Mouse (Mus musculus): ENCODE measurements around the gene Dmtf1. TPM values are rescaled to one million over a fixed set of nuclear protein-coding genes. Genes with fewer than 3 reads are reported as not detected.

Gene Dmtf1
- polyA plus RNA-seq, 1 experiment from 2014 or later = 58.2 TPM

GRCm38 (mm10) chr5:9140724-9141123 lies 20.9 kb downstream of the Dmtf1 start:
- DNase-seq (ENCODE audit: low spot score) = no peak
- Histone ChIP-seq H3K27me3 (ENCODE audit: low read depth, poor library complexity, severe bottlenecking) (no peaks in the 10 kb centered on the region), H3K4me1 (no peaks in the 10 kb centered on the region), H3K27ac (replicated peaks) (no peak overlapping the region), H3K36me3 (peaks cover 92% of the 10 kb centered on the region), H3K9me3 (replicated peaks) (no peaks in the 10 kb centered on the region), H3K4me3 (no peak overlapping the region)
- 96% methylated on average over 8 of the region's 8 CpGs for WGBS

DNA sequence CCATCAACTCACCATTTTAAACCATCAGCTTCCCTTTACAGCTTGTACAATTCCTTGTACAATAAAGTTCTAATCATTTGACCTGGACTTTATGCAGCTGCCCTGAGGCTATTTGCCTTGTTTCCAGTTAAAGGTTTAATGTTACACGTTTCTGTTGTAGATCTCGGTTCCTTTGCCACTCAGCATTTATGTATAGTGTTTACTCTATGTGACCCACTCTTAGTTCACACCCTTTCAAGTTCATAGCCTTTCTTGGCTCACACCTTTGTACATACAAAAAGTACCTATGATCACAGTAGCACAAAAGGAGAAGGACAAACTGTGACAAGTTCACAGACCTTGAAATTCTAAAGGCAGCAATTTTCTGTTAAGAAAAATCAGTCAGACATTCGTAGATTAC lies 26.0 kb downstream of the Dmtf1 start:
- no peaks in the 10 kb centered on the region for H3K27me3 ChIP-seq (ENCODE audit: low read depth, poor library complexity, severe bottlenecking)
- H3K9me3 ChIP-seq (replicated peaks) = no peaks in the 10 kb centered on the region
- WGBS = 85% methylated on average over 3 of the region's 3 CpGs
- H3K27ac ChIP-seq (replicated peaks) = no peak overlapping the region
- no peaks in the 10 kb centered on the region for H3K4me1 ChIP-seq
- peaks cover 74% of the 10 kb centered on the region for H3K36me3 ChIP-seq
- H3K4me3 ChIP-seq = no peak overlapping the region
- DNase-seq (ENCODE audit: low spot score) = no peak

- H3K4me1 ChIP-seq = no peaks in the 10 kb centered on the region
- no peaks in the 10 kb centered on the region for H3K9me3 ChIP-seq (replicated peaks)
- H3K27me3 ChIP-seq (ENCODE audit: low read depth, poor library complexity, severe bottlenecking) = no peaks in the 10 kb centered on the region
- WGBS = 91% methylated on average over 7 of the region's 7 CpGs
- no peak overlapping the region for H3K27ac ChIP-seq (replicated peaks)
- H3K4me3 ChIP-seq = no peak overlapping the region
- H3K36me3 ChIP-seq = peaks cover 75% of the 10 kb centered on the region
- DNase-seq (ENCODE audit: low spot score) = no peak
Measured at GRCm38 (mm10) chr5:9131786-9132185, 29.8 kb downstream of the Dmtf1 start.

DNA sequence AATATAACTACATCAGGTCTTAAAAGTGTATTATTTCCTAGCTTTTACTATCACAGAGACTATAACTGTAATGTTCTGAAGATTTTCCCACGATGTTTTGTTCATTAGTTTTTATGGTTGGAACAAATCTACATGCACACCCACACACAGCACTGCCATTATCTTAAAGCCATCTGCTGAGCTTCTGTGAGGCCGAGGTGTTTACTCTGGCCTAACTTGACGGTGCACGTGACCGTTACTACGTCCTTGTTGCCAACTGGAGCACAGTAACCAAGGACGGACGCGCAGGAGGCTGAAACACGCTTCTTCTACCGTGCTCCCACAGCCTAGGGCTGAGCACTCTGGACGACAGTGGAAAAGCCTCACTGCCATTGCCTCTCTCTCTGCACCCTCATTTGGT lies 33.0 kb downstream of the Dmtf1 start:
- no peak for DNase-seq (ENCODE audit: low spot score)
- 95% methylated on average over 12 of the region's 12 CpGs for whole genome bisulfite sequencing
- H3K27ac ChIP-seq (replicated peaks) = no peak overlapping the region
- peaks cover 81% of the 10 kb centered on the region for H3K36me3 ChIP-seq
- no peak overlapping the region for H3K4me3 ChIP-seq
- no peaks in the 10 kb centered on the region for H3K27me3 ChIP-seq (ENCODE audit: low read depth, poor library complexity, severe bottlenecking)
- no peaks in the 10 kb centered on the region for H3K4me1 ChIP-seq
- no peaks in the 10 kb centered on the region for H3K9me3 ChIP-seq (replicated peaks)

GRCm38 (mm10) chr5:9124134-9124533 lies 37.4 kb downstream of the Dmtf1 start:
- WGBS = 92% methylated on average over 2 of the region's 2 CpGs
- H3K27me3 ChIP-seq (ENCODE audit: low read depth, poor library complexity, severe bottlenecking) = no peaks in the 10 kb centered on the region
- H3K4me3 ChIP-seq = no peak overlapping the region
- no peak overlapping the region for H3K27ac ChIP-seq (replicated peaks)
- H3K4me1 ChIP-seq = no peaks in the 10 kb centered on the region
- DNase-seq (ENCODE audit: low spot score) = no peak
- no peaks in the 10 kb centered on the region for H3K9me3 ChIP-seq (replicated peaks)
- peaks cover 99% of the 10 kb centered on the region for H3K36me3 ChIP-seq

DNA sequence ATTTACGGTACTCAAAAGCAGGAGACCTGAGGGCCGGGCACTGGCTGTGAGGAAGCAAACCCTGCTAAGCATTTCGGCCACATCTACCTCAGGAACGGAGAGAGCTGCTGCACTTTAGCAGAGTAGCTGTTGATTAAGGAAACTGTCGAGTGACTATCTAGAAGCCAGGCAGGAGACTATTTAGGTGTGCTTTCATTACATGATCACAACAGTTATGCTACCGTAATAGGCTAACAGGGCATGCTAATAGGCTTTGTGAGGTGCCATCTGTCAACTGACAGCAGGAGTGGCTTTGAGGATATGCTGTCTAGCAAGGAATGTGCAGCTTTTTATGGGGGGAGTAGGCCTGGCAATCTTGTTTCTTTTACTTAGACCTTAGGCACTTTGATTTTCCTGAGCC lies 47.4 kb downstream of the Dmtf1 start:
- Histone ChIP-seq H3K4me3 (no peak overlapping the region), H3K9me3 (replicated peaks) (no peaks in the 10 kb centered on the region), H3K4me1 (no peaks in the 10 kb centered on the region), H3K36me3 (peaks cover 30% of the 10 kb centered on the region), H3K27me3 (ENCODE audit: low read depth, poor library complexity, severe bottlenecking) (no peaks in the 10 kb centered on the region), H3K27ac (replicated peaks) (no peak overlapping the region)
- WGBS = 63% methylated on average over 6 of the region's 6 CpGs
- DNase-seq (ENCODE audit: low spot score) = no peak

DNA sequence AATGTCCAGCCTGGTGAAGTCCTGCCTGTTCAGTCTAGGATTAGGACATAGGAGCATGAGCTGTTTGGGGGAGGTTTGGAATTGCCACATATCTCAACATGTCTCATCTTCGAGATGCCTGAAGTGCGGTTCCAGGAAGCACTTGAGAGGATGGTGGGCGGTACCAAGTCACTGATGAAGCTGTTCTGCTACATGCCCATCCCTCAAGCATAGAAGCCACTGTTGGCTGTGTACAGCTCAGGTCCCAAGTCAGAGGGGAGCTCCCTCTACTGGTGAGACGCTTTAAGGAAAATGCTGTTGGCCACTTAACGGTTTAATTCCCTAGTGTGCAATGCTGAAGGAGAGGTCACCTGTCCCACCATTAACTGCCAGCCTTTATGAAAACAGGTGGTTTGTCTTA lies 49.8 kb downstream of the Dmtf1 start:
- peaks cover 8% of the 10 kb centered on the region for H3K36me3 ChIP-seq
- WGBS = 21% methylated on average over 5 of the region's 5 CpGs
- H3K4me1 ChIP-seq = no peaks in the 10 kb centered on the region
- H3K27me3 ChIP-seq (ENCODE audit: low read depth, poor library complexity, severe bottlenecking) = no peaks in the 10 kb centered on the region
- no peaks in the 10 kb centered on the region for H3K9me3 ChIP-seq (replicated peaks)
- H3K4me3 ChIP-seq = no peak overlapping the region
- H3K27ac ChIP-seq (replicated peaks) = no peak overlapping the region
- DNase-seq (ENCODE audit: low spot score) = peak; percentile 52

GRCm38 (mm10) chr5:9111285-9111684 lies 50.3 kb downstream of the Dmtf1 start:
- DNase-seq (ENCODE audit: low spot score) = no peak
- H3K9me3 ChIP-seq (replicated peaks) = no peaks in the 10 kb centered on the region
- H3K36me3 ChIP-seq = peaks cover 3% of the 10 kb centered on the region; the same call in 1 of the 2 replicates
- H3K4me3 ChIP-seq = no peak overlapping the region
- no peaks in the 10 kb centered on the region for H3K4me1 ChIP-seq
- no peak overlapping the region for H3K27ac ChIP-seq (replicated peaks)
- H3K27me3 ChIP-seq (ENCODE audit: low read depth, poor library complexity, severe bottlenecking) = no peaks in the 10 kb centered on the region
- WGBS = 56% methylated on average over 2 of the region's 2 CpGs

GRCm38 (mm10) chr5:9109582-9109981 lies 52.0 kb downstream of the Dmtf1 start:
- no peak for DNase-seq (ENCODE audit: low spot score)
- H3K9me3 ChIP-seq (replicated peaks) = no peaks in the 10 kb centered on the region
- no peaks in the 10 kb centered on the region for H3K4me1 ChIP-seq
- H3K27me3 ChIP-seq (ENCODE audit: low read depth, poor library complexity, severe bottlenecking) = no peaks in the 10 kb centered on the region
- no peak overlapping the region for H3K4me3 ChIP-seq
- H3K36me3 ChIP-seq = no peaks in the 10 kb centered on the region
- no peak overlapping the region for H3K27ac ChIP-seq (replicated peaks)

- H3K27me3 ChIP-seq (ENCODE audit: low read depth, poor library complexity, severe bottlenecking) = no peaks in the 10 kb centered on the region
- no peak for DNase-seq (ENCODE audit: low spot score)
- 82% methylated on average over 5 of the region's 5 CpGs for WGBS
- no peaks in the 10 kb centered on the region for H3K36me3 ChIP-seq
- H3K4me3 ChIP-seq = no peak overlapping the region
- H3K4me1 ChIP-seq = no peaks in the 10 kb centered on the region
- no peak overlapping the region for H3K27ac ChIP-seq (replicated peaks)
- no peaks in the 10 kb centered on the region for H3K9me3 ChIP-seq (replicated peaks)
Measured at GRCm38 (mm10) chr5:9108490-9108889, 53.1 kb downstream of the Dmtf1 start.

- Histone ChIP-seq H3K9me3 (replicated peaks) (no peaks in the 10 kb centered on the region), H3K4me1 (no peaks in the 10 kb centered on the region), H3K36me3 (no peaks in the 10 kb centered on the region), H3K27me3 (ENCODE audit: low read depth, poor library complexity, severe bottlenecking) (peaks cover 2% of the 10 kb centered on the region; the same call in 1 of the 2 replicates), H3K27ac (replicated peaks) (no peak overlapping the region), H3K4me3 (no peak overlapping the region)
- 89% methylated on average over 8 of the region's 8 CpGs for WGBS
- DNase-seq (ENCODE audit: low spot score) = no peak
Measured at GRCm38 (mm10) chr5:9107296-9108089, 54.1 kb downstream of the Dmtf1 start.

- Histone ChIP-seq H3K27ac (replicated peaks) (no peak overlapping the region), H3K4me1 (peaks cover 4% of the 10 kb centered on the region), H3K27me3 (ENCODE audit: low read depth, poor library complexity, severe bottlenecking) (peaks cover 9% of the 10 kb centered on the region), H3K36me3 (no peaks in the 10 kb centered on the region), H3K4me3 (no peak overlapping the region), H3K9me3 (replicated peaks) (no peaks in the 10 kb centered on the region)
- DNase-seq (ENCODE audit: low spot score) = no peak
- WGBS = 88% methylated on average over 6 of the region's 6 CpGs
Measured at GRCm38 (mm10) chr5:9106806-9107205, 54.8 kb downstream of the Dmtf1 start.

DNA sequence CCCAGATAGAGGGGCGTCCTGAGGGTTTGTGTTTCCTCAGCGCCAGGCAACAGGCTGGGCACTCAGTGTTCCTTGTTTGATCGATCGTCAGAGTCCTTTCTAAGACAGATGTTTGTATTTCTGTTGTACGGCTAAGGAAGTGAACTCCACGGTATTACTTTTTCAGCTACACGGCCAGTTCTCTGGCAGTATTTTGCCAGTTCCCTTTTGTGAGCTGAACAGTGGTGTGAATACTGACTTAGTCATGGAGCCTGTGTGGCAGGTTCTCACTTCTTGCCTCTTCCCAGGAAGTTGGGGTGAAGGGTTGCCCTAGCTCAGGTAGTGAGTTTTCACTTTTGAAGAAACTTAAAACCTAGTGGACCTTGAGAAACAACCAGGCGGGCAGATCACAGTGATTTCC lies 57.6 kb downstream of the Dmtf1 start:
- Histone ChIP-seq H3K27me3 (ENCODE audit: low read depth, poor library complexity, severe bottlenecking) (peaks cover 14% of the 10 kb centered on the region), H3K4me3 (no peak overlapping the region), H3K9me3 (replicated peaks) (no peaks in the 10 kb centered on the region), H3K27ac (replicated peaks) (no peak overlapping the region), H3K36me3 (no peaks in the 10 kb centered on the region), H3K4me1 (peaks cover 18% of the 10 kb centered on the region)
- WGBS = 92% methylated on average over 8 of the region's 8 CpGs
- no peak for DNase-seq (ENCODE audit: low spot score)

Measured in midbrain, embryonic 10.5 days (tissue).